Mouse (Mus musculus) mouse trophoblast stem cell (cell line): ENCODE results near the gene Sox13.

Experiments used
- in situ Hi-C, 2 experiments: fragments of 300-500 bp; cut with MseI, MboI; formaldehyde crosslinking; loops; 2 replicates in 1 of 2; 3 replicates in 1 of 2; pipeline ENCODE4 v1.15.1; 2025

Gene Sox13

DNA sequence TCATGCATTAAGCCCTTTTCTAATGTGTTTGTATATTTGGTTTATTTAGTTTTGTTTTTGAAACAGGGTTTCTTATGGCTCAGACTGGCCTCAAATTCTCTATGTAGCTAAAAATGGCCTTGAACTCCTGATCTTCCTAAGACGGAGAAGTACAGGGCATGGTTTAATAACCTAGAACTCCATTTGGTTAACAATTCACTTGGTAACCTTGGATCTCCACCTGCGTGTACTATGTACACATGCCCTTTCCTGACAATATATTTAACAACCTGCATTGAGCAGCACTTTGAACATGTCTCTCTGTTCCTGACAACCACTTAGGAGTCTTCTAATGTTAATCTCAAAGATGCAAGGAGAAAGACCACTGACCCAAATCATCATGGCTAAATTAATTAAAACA lies 7.0 kb upstream of the Sox13 start:
- in situ Hi-C loops = no loop called here

DNA sequence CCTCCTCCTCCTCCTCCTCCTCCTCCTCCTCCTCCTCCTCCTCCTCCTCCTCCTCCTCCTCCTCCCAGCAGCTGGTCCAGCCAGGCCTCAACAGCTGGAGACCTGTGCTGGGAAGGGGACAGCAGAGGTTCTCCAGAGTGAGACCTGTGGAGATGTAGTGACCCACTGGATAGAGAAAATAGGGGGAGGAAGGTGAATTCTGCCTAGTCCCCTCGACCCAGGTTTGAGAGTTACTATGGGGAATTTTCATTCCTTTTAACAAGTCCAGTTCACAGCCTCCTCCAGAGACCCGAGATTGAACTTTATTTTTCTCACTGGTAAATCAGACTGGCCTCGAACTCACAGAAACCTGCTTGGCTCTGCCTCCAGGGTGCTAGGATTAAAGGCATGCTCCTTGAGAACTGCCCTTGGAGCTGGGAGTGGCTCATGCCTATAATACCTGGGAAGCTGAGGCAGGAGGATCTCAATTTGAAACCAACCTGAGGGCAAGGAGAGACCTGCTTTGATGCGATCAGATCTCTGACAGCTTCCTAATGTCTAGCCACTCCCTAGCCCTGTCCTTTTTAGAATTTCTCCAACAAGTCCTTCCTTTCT lies 467 bp upstream of the Sox13 start:
- in situ Hi-C loops = no loop called here

DNA sequence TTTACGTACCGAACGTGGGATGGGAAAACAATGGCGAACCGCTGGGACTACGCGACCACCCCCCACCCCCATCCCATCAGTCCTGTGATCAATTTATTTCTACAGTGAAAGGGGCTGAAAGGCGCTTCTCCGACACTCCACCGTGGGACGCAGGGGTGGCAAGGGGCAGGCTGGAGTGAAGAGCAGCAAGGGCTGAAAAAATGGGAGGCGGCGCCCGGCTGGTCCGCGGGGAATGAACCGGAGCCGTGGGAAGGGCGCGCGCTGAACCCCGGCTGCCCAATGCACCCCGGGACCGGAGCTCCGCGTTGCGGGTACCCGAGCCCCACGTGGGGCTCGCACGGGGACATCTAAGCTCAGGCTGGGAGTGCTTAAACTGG lies 1.0 kb downstream of the Sox13 start:
- in situ Hi-C loops = no loop called here

DNA sequence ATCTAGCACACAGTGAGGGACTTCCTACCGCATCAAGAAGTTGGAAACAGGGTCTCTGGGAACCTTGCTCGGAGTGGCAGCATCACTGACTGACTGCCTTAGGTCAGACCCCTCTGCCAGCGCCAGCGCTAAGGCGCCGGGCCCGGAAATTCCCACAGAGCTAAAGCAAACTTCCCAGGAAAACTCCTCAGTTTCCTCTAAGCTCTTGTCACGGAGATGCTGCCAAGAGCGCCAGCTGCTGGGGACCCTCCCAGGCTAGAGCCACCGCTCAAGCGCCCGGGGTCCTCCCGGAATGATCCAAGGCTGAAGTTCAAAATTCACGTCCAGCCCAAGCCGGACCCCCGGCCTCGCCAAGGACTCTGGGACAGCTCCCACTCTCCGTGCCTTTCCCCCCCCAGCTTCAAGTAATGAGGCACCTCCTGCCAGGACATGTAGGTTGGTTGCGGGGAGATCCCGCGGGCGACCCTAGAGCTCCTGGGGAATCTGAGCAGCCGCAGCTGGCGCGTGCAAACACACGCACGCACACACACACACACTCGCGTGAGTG lies 1.5 kb downstream of the Sox13 start:
- in situ Hi-C loops = no loop called here

DNA sequence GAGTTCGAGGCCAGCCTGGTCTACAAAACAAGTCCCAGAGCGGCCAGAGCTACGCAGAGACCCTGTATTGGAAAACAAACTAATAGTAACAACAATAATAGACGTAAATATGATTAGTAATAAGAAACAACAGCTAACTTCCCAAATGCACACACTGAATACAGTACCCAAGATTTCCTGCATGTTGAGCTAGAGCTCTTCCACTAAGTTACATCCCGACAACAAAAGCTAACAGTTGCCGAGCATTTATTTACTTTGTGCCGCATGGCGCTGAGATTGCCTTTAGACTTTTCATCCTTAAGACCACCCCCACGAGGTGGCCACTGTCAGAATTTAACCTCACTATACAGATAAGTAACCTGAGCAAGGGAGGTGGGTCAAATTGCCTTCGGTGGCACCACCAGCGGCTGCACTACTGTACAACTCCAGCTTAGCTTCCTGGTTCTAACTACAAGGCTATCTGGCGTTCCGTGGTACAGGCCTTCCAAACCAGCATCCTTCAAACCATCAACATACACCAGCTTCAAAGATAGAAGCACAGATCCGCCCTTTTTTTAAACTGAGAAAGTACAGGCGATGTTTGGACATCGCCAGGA lies 2.1 kb downstream of the Sox13 start:
- in situ Hi-C loops = no loop called here

DNA sequence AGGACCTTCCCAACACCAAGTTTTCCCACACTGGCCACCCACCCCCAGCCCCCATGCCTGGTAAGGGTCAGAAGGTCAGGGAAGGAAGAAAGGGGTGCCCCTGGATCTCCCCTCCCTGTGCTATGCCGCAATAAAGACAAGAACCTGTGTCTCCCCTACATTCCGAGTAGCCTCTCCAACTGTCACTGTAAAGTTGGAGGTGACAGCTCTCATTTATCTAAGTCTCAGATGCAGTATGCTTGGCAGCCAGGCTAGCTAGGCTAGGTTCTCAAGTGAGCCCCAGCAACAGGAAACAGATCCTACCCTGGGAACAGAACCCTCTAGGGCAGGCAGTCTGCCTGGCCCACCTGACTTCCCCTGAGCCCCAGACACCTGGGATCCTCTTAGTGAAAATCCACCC lies 3.1 kb downstream of the Sox13 start:
- in situ Hi-C loops = no loop called here

DNA sequence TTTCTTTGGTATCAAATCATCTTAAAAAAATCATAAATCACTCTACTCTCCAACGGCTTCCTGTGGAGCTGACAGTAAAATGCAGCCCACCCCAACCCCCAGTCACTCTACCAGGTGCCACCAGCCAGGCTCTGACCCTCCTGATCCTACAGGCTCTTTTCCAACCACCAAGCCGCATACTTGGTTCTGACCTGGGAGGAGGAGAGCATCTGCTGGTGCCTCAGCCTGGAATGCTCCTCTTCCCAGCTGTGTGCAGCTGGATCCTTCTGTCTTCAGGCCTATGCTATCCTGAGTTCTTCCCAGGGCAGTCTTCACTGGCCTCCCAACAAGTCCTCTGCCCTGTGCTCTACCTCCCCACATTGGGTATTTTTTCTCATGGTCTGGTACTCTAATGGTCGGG lies 3.7 kb downstream of the Sox13 start:
- in situ Hi-C loops = no loop called here

DNA sequence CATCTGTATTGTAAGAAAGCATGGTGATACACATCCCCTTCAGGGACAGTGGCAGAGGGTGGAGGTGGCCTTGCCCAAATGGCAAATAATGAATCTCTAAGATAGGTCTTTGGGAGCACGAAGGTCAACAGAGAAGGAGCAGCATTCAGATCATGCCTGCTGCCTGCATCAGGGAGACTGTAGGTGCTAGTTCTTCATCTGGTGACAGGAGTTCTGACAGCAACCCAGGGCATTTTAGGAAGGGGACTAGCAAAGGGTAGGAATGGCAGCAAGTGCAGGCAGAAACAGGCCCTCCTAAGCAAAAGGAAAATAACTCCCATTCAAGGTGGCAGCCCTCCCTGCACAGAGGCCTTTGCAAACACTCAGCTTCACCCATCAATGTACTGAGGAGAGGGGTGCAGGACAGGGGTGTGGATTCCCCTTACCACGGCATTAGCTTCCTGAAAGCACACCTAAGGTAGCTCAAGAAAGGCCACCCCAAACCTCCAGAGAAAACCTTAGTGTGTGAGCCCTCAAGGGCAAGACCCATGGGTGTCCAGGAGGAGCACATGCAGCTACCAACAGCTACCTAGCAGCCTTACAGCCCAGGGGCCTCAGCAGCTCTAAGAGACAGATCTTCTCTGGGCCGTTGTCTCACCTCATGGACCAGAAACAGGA lies 4.9 kb downstream of the Sox13 start:
- in situ Hi-C loops = no loop called here

DNA sequence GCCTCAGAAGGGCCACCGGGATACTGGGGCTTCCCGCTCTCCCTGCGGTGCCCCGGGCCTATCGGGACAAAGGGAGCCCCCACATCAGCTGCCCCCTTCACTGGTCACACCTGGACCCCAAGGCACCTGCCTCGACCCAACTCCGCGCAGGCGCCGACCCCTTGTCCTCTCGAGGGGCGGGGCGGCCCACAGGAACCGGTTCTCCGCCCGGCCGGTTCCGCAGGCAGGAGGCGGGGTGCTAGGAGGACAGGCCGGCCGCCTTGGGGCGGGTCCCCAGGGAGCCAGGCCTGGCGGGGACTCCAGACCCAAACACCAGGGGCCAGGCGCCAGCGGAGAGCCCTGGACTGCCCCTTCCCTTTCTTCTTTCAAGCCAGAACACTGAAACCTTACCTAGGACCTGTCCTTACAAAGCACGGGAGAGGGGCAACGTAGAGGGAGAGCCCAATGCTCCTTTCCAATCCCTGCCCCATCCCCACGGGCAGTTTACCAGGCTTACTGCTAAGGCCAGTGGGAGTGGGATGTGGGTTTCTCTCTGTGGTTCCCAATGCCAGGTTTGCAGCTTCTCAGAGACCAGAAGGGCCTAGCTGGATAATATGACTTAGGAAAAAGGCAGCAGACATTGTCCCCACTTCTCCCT lies 5.9 kb downstream of the Sox13 start:
- in situ Hi-C loops = no loop called here

DNA sequence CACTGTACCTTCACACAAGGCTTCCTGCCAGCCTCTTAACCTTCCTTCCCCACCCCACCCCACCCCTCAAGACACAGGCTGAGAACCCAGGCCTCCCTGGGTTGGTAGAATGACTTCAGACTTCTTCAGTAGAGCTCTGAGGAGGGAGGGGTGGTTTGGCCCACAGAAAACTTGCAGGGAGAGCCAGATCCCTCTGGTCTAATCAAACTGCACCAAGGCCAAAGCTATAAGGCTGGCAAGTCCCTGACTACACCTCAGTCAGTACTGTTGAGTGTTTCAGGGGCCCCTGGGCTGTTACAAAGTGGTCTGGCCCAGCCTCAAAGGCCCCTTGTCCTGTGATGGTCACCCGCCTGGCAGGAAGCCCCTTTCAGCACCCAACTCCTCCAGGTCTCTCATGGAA lies 6.6 kb downstream of the Sox13 start:
- in situ Hi-C loops = no loop called here

DNA sequence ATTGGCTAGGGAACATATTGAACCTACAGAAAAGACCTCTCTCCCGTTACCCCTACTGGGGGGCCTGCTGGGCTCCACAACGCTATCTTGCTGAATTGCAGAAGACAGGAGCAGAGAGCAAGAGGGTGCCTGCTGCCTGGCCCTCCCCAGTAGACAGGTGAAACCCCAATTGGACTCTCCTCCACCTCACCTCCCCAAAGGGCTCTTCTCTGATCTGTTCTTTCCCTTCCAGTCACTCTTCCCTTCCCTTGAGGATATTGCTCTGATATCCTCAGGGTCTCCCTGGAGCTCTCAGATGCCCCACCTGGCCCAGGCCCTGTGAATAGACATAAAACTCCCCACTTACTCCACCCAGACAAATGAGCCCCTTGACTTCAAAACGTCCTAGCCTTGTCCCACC lies 7.1 kb downstream of the Sox13 start:
- in situ Hi-C loops = no loop called here

DNA sequence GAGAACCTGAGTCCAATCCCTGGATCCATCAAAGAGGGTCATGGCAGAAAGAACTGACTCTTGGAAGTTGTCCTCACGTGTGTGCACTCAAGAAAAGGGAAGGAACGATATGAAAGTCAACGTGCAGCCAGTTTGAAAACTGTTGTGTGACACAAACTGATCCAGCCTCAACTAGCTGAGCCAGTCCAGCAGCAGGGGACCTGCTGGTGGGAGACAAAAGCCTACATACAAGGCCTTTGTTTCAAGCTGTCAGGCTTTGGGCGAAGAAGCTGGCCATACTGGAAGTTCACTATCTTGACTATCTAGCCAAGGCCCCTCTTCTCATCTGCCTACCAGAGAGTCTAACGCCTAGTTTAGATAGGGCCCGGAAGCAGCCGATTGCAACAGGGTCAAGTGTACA lies 7.7 kb downstream of the Sox13 start:
- in situ Hi-C loops = no loop called here

DNA sequence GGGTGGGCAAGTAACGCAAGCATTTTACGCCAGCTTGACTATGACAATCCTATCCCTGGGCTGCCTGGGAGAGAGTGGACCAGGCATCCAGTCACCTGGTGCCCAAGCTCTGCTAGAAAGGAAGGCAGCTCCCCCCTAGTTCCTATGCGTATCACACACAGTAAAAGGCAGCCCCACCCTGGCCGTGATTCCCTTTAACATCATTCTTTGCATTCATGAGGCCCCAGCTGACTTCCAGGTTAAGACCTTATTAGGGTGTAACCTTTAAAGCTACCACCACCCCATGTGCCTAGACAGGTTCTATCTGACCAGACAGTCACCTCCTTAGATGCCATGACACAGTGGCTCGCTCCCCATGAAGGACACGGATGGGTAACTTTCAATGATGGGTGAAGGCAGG lies 8.7 kb downstream of the Sox13 start:
- in situ Hi-C loops = no loop called here

DNA sequence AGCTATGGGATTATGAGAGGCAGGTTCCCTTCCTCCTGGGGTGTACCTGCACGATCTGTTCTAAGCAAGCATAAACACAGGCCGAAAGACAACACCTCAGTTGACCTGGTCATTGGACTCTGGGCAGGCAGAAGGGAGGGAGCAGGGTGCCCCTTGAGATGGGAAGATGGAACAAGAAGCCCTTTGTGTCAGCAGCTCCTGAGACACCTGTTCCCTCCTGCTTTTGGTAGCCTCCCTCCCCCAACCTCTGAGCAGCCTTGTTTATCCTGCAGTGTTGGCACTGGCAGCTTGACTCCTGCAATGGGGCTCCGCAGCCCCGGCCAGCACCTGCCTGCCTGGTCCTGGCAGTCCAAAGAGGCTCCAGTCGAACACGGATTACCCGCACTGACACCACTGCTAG lies 9.1 kb downstream of the Sox13 start:
- in situ Hi-C loops = no loop called here

DNA sequence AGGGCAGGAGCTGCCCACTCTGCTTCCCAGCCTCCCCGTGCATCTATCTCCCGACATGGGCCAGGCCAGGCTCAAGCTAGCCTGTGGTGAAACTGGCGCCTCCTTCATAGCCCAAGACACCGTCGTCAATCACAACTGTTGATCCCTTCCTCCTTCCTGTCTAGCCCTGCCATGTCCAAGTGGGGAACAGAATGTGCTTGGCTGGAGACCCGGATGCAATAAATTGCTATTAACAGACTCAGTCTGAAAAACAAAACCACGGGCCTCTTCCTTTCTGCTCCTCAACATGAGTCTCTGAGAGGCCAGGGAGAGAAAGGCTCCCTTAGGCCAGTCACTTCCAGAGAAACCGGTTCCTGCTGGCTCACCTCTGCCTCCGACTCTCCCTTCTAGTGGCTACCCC lies 11.2 kb downstream of the Sox13 start:
- in situ Hi-C loops = no loop called here

DNA sequence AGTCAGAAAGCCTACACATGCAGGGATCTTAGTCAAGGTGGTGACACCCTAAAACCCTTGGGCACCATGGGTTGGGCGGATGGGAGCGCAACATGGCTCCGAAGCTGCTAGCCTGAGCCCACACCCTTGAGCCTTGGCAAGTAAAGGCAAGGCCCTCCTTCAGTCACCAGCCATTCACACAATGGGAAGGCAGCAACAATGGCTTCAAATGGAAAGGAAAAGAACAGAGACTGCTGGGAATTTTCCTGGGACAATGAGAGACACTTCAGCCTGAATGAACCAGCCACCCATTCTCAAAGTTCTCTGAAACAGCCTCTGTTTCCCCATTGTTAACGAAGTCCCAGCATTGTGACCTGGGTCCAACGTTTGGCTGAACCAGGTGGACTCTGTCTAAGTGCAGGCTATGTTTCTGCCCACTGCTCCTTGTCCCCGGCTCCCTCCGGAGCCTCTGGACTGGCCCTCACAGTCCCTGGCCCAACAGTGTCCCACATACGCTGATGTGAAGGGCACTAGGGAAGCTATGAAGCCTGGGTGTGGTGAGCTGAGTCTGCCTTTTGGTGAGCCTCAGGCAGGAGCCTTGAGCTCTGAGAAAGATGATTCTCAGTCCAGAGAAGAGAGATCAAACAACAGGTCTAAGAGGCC lies 12.6 kb downstream of the Sox13 start:
- in situ Hi-C loops = no loop called here

DNA sequence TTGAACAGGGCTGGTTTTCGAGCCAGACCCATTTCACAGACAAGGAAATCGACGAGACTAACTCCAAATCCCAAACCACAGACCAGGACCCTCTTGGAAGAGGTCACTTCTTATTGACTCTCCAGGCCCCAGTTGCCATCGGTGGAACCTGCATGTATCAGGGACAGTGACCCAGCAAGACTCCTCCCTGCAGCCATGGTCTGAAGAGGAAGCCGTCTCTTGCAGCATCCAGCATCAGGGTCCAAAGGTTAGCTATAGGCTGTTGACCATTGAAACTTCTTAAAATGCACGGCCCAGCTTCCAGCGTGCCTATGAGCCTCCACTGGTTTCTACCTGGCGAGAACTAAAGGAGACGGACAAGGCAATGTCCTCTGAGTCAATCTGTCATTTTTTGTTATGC lies 14.4 kb downstream of the Sox13 start:
- in situ Hi-C loops = no loop called here

DNA sequence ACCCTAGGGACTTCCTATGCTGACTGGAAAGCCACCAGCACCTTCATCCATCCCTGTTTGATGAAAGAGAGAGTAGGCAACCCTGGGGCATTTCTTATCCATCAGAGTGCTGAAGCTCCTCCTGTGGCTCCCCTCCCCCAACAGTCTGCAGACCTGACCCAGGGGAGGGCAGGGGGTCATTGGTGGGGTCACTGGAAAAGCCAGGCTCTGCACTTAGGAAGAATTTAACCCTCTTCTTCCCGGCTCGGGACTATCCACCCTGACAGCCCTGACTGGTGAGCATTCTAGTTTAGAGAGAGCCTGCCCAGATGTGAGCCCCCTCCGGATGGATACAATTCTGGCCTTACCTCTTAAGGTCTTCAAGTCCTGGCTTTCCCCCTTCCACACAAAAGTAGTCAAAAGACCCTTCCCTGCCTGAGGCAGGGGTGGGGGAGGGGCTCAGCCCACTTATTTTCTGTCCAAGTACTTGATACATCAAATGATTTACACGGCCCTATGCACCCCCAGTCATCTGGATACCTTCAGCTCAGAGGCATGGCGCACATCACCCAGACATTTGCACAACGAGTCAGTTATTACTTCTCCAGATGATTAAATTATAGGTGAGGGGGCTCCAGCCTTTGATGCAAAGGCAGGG lies 15.2 kb downstream of the Sox13 start:
- in situ Hi-C loops = no loop called here

DNA sequence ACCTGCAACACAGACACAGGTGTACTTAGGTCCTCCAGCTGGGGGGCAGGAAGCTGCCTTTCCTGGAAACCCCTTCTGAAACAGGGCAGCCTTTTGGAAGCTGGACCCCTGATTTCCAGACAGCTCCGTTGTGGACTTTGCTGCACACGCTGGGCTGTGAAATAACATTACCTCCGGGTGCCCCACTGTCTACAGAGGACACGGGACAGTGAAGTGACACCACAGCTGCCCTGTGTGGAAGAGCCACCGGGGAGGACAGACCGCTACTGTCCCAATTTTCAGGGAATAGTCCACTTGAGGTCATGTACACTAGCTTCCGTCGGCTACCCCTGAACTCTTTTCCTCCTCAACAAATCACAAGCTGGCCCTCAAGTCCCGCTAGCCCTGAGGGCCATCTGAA lies 15.9 kb downstream of the Sox13 start:
- in situ Hi-C loops = no loop called here

DNA sequence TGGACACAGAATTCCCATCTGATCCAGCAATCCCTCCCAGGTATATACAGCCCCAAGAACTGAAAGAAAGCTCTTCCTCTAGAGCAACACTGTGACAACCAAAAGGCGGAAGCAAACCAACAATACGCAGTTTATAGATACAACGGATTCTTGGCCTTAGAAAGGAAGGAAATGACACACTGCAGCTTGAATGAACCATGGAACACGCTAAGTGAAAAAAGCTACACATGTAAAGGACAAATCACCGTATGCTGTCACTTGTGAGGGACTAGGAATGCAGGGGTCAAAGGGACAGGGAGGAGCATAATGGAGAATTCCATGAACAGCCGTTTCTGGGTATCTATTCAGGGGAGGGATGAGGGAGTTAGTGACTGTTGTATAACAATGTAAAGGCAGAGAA lies 16.7 kb downstream of the Sox13 start:
- in situ Hi-C loops = no loop called here

DNA sequence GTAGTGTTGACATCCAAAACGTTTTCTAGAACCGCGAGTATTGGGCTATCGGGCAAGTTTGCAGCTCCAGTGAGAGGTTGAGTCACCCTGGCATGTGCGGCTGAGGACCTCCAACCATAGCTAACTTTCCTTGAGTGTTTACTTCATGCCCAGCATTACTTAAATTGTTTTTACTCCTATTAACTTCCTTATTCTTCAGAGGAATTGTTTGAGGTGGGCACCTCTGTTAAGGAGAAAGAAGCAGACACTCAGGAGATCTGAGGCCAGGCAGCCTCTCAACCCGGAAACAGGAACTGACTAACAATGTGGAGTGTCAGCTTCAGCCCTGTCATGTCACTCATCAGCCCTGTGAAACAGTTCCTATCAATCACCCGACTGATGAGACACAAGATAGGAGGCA lies 17.6 kb downstream of the Sox13 start:
- in situ Hi-C loops = no loop called here

DNA sequence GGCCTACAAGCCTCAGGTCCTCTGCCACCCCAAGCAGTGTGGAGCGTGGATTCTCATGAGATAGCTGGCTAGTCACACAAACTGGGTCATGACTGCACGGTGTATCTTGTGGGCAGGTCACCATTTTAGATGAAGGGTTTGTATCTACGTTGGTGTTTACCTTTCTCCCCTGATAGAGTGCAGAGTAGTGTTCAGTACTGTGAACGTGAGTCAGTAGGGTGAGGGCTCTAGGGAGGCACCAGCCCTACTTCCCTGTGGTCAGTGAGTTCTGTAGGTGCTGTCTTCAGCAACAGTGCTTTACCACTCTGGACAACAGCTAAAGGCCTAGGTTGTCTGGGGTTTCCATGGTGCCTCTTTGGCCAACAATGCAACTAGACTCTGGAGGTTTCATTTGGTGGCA lies 20.2 kb downstream of the Sox13 start:
- in situ Hi-C loops = no loop called here
